Mouse (Mus musculus) thymus, adult 2 months (tissue): Measurements from ENCODE around the gene Lias. TPM values are rescaled to one million over a fixed set of nuclear protein-coding genes. Genes with fewer than 3 reads are reported as not detected.
A peak's percentile ranks its signal among the peaks of the same experiment; 100 is the strongest.

ENCODE experiments used
- DNase-seq: peaks from one replicate; pipeline ENCODE4 v3.0.0; 2021
- H3K27ac ChIP-seq: fragments of 200-500 bp; 2 replicates; pipeline ENCODE4 v1.5.1; 2012; ENCODE audit warnings: low read length, control low read depth; ENCODE audit not compliant: control insufficient read depth, insufficient read depth
- H3K27me3 ChIP-seq: fragments of 200-500 bp; 2 replicates; pipeline ENCODE4 v1.6.1; 2012; ENCODE audit warnings: mild to moderate bottlenecking, low read length, moderate library complexity, mixed read lengths; ENCODE audit not compliant: control insufficient read depth, insufficient read depth
- H3K36me3 ChIP-seq: fragments of 200-500 bp; 2 replicates; pipeline ENCODE4 v1.6.1; 2012; ENCODE audit warnings: mild to moderate bottlenecking, low read length, moderate library complexity; ENCODE audit not compliant: control insufficient read depth, insufficient read depth
- H3K4me1 ChIP-seq: fragments of 200-500 bp; replicated peaks from 2 replicates; pipeline ENCODE4 v1.6.1; 2012; ENCODE audit warnings: low read length; ENCODE audit not compliant: control insufficient read depth, insufficient read depth
- H3K4me3 ChIP-seq: fragments of 200-500 bp; 2 replicates; pipeline ENCODE4 v1.5.1; 2012; ENCODE audit warnings: mild to moderate bottlenecking, low read length, control low read depth, moderate library complexity; ENCODE audit not compliant: control insufficient read depth, insufficient read depth
- CTCF ChIP-seq: fragments of 200-500 bp; IDR thresholded peaks from 2 replicates; pipeline ENCODE4 v1.5.1; 2012; ENCODE audit warnings: mild to moderate bottlenecking, control low read depth, low read length, moderate library complexity, borderline replicate concordance; ENCODE audit not compliant: control insufficient read depth, poor library complexity, insufficient read depth; ENCODE audit errors: extremely low read depth
- POLR2A ChIP-seq: fragments of 200-500 bp; IDR thresholded peaks from 2 replicates; pipeline ENCODE4 v1.6.1; 2012; ENCODE audit warnings: mild to moderate bottlenecking, low read length, control low read depth, moderate library complexity; ENCODE audit not compliant: control insufficient read depth, poor library complexity, insufficient read depth; ENCODE audit errors: extremely low read depth
- WGBS: fragments of 180-500 bp; shearing (Covaris S2); methylation state at CpG from one replicate; pipeline ENCODE4 v1.1.7; 2018; 5-methylcytosine and 5-hydroxymethylcytosine counted together
- polyA plus RNA-seq: library from polyadenylated mRNA; depleted of rRNA; stranded (reverse); fragments of >200 nt; gene quantifications from 2 replicates; pipeline ENCODE4 v1.2.3, GENCODE M21; 2012

The Lias gene
- polyA plus RNA-seq, 1 experiment: 14.7 TPM

DNA sequence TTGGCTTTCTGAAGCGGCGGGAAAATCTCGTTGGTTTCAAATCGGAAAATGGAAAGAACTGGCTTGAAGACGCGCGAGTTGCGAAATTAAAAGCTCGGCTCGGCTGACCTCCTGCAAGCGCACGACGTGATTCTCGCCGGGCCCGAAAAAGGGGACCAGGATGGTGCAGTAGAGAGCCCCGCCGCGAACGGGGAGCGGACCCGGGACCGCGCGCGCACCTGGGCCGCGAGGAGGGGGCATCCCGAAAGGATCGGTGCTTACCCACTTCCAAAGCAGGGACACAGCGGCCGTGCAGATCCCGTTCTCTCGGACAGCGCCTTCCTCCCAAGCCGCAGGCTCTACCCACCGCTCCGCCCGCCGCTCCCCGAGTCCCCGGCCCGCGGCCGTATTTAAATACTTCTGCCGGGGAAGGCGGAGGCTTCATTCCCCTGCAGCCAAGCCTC, 44.1 kb downstream of the Lias start:
- Histone ChIP-seq H3K27ac (no peak overlapping the region), H3K27me3 (no peaks in the 10 kb centered on the region), H3K36me3 (no peaks in the 10 kb centered on the region), H3K4me1 (peaks cover 8% of the 10 kb centered on the region), H3K4me3 (peak overlapping the region; percentile 83)
- WGBS: under 1% methylated on average over 46 of the region's 47 CpGs
- no peak for DNase-seq
- TF ChIP-seq CTCF: no peak
- TF ChIP-seq POLR2A: no peak

DNA sequence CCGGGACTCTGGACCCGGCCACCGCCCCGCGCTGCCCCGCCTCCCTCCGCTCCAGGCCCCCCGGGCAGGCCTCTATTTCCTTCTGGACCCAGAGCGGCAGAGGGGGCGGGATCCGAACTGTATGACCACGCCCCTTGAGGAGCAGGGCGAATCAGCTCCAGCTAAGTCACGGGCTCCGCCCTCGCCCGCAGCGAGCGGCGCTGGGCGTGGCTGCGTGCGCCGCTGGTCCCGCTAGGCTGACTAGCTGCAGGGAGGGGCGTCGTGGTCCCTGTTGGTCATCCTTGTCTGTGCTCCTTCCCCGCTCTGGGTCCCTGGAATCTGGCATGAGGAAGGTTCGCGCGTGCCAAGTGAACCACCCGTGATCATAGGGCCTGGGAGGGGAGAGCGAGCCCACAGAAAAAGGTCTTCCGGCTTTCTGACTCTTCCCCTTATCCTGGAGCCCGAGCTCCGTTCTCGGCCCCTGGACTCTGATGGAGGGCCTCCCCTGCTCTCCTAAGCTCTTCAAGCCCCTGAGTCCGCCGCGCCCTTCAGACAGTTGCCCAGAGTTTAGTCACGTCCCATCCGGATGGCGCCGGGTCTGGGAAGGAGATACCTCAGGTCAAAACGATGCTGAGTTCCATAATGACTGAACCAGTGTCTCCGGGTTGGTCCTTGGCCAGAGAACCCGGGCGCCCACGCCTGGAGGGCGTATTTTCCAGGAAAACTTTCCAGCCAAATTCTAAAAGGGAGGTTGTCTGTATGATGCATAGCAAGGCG, 44.7 kb downstream of the Lias start, which contains the start of gene Ugdh:
Gene Ugdh (minus strand): TSS at position 144 of the 756 bp plus-strand sequence.
- 1% methylated on average over 51 of the region's 51 CpGs for WGBS
- Histone ChIP-seq H3K4me1 (peaks cover 8% of the 10 kb centered on the region), H3K4me3 (peak within 1 kb of the TSS; percentile 83), H3K27ac (no peak within 1 kb of the TSS), H3K36me3 (no peaks in the 10 kb centered on the region), H3K27me3 (no peaks in the 10 kb centered on the region)
- TF ChIP-seq CTCF (peak; percentile 40; the same call in 1 of the 2 replicates), POLR2A (peak; percentile 96)
- DNase-seq: peak; percentile 96

DNA sequence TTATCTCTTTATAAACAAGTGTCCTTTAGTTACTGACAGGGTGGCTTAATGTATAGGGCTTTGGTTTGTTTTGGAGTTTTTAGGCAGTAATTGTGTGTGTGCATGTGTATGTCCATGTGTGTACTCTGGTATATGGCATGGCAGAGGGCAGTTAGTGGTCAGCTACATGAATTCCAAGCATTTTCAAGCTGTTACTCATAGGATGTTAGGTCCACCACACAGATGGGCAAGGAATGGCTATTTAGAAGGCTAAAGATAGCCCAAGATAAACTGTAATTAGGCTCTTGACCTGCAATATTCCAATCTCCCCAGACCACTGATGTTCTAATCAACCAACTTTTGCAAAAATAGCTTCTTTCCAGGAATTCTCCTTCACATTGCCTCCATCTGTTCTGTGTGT, 46.7 kb downstream of the Lias start:
- no peak overlapping the region for H3K27ac ChIP-seq
- TF ChIP-seq POLR2A (no peak), CTCF (no peak)
- DNase-seq: no peak
- no peaks in the 10 kb centered on the region for H3K36me3 ChIP-seq
- H3K4me3 ChIP-seq: no peak overlapping the region
- peaks cover 8% of the 10 kb centered on the region for H3K4me1 ChIP-seq
- H3K27me3 ChIP-seq: no peaks in the 10 kb centered on the region

DNA sequence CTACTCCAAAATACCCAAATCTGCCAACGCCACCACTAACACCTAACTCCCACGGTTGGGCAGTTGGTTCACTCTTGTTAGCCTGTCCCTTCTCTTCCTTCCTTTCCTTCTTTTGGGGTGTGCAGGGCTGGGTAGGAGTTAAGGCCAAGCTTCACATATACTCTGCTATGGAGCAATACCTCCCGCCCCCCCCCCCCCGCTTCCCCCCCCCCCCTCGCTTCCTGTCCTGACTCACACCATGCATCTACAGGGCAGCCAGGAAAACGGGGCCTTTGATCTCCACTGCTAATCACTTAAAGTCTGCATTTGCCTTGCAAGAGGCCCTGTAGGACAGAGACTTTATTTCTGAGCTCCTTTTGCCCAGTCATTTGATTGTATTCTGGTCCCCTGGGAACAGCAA, 53.7 kb downstream of the Lias start:
- H3K27me3 ChIP-seq: no peaks in the 10 kb centered on the region
- peaks cover 14% of the 10 kb centered on the region for H3K36me3 ChIP-seq
- H3K27ac ChIP-seq: no peak overlapping the region
- DNase-seq: no peak
- 70% methylated on average over 3 of the region's 6 CpGs for WGBS
- TF ChIP-seq POLR2A: no peak
- no peak for TF ChIP-seq CTCF
- H3K4me3 ChIP-seq: no peak overlapping the region
- no peaks in the 10 kb centered on the region for H3K4me1 ChIP-seq

DNA sequence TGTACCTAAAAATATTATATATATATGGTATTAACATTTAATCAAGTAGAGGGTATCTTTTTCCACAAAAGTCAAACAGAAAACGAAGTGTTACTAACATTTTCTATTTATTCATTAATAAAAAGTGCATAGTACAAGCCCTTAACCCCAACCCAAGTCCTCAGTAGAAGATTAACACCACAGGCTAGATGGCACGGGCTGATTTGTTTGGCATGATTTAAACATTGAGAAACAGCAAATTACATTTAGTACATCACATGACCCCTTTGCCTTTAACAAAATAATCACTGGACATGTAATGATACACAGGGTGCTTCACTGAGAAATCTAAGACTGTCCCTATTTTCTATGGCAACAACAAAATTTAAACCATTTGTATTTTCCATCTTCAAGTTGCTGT, 55.5 kb downstream of the Lias start:
- Histone ChIP-seq H3K36me3 (peaks cover 14% of the 10 kb centered on the region), H3K27ac (no peak overlapping the region), H3K27me3 (no peaks in the 10 kb centered on the region), H3K4me3 (no peak overlapping the region), H3K4me1 (no peaks in the 10 kb centered on the region)
- no peak for TF ChIP-seq CTCF
- no peak for TF ChIP-seq POLR2A
- DNase-seq: no peak
- WGBS: 95% methylated on average over 2 of the region's 2 CpGs

DNA sequence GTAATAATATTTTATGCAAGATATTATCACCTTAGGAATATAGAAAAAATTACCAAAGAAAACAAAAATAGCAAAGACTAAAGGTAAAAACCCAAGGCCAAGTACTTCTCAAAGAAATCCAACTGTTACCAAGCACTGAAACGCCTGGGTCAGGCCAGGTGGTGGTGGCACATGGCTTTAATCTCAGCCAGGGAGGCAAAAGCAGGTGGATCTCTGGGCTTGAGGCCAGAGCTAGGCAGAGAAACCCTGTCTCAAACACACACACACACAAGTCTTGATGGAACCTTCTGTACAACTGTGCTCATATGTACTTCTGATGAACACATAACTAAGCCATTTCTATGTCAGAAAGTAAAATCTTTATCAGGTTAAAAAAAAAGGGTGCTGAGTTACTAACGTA, 56.5 kb downstream of the Lias start:
- 84% methylated on average over 2 of the region's 2 CpGs for WGBS
- TF ChIP-seq CTCF: no peak
- DNase-seq: no peak
- no peak overlapping the region for H3K4me3 ChIP-seq
- no peak overlapping the region for H3K27ac ChIP-seq
- H3K27me3 ChIP-seq: no peaks in the 10 kb centered on the region
- H3K4me1 ChIP-seq: no peaks in the 10 kb centered on the region
- peaks cover 14% of the 10 kb centered on the region for H3K36me3 ChIP-seq
